Mouse (Mus musculus): Measurements from ENCODE around the gene Lclat1.
A peak's percentile ranks its signal among the peaks of the same experiment; 100 is the strongest.

Gene Lclat1

GRCm38 (mm10) chr17:73203642-73204332, 96.0 kb downstream of the Lclat1 start:
- DNase-seq, result peak in 1 of 2 experiments; percentile 27

- DNase-seq, result no peak
Measured at GRCm38 (mm10) chr17:73210960-73211531, 103.3 kb downstream of the Lclat1 start.

- DNase-seq, result no peak
Measured at GRCm38 (mm10) chr17:73212754-73213153, 105.0 kb downstream of the Lclat1 start.

- DNase-seq, result no peak
Measured at GRCm38 (mm10) chr17:73213187-73213586, 105.4 kb downstream of the Lclat1 start.

- no peak for DNase-seq
Measured at GRCm38 (mm10) chr17:73213677-73214076, 105.9 kb downstream of the Lclat1 start.

- no peak for DNase-seq
Measured at GRCm38 (mm10) chr17:73217274-73217673, 109.5 kb downstream of the Lclat1 start.

GRCm38 (mm10) chr17:73220746-73221145, 113.0 kb downstream of the Lclat1 start:
- DNase-seq, result no peak

- no peak for DNase-seq
Measured at GRCm38 (mm10) chr17:73222077-73222476, 114.3 kb downstream of the Lclat1 start.

- DNase-seq, result no peak
Measured at GRCm38 (mm10) chr17:73225442-73225841, 117.7 kb downstream of the Lclat1 start.

GRCm38 (mm10) chr17:73225996-73226395, 118.2 kb downstream of the Lclat1 start:
- DNase-seq, result peak in 1 of 2 experiments; percentile 9

GRCm38 (mm10) chr17:73226595-73226994, 118.8 kb downstream of the Lclat1 start:
- DNase-seq, result no peak

- DNase-seq, result no peak
Measured at GRCm38 (mm10) chr17:73227361-73227760, 119.6 kb downstream of the Lclat1 start.

GRCm38 (mm10) chr17:73229445-73230155, 121.8 kb downstream of the Lclat1 start:
- no peak for DNase-seq

- DNase-seq, result no peak
Measured at GRCm38 (mm10) chr17:73230340-73230989, 122.7 kb downstream of the Lclat1 start.

GRCm38 (mm10) chr17:73231337-73231736, 123.6 kb downstream of the Lclat1 start:
- DNase-seq, result no peak

- DNase-seq, result no peak
Measured at GRCm38 (mm10) chr17:73232593-73232992, 124.8 kb downstream of the Lclat1 start.

GRCm38 (mm10) chr17:73233975-73234374, 126.2 kb downstream of the Lclat1 start:
- DNase-seq, result no peak

GRCm38 (mm10) chr17:73237178-73237853, 129.5 kb downstream of the Lclat1 start:
- peak; percentile 6 to 40 for DNase-seq

- DNase-seq, result no peak
Measured at GRCm38 (mm10) chr17:73238501-73238900, 130.7 kb downstream of the Lclat1 start.

- no peak for DNase-seq
Measured at GRCm38 (mm10) chr17:73241085-73241848, 133.5 kb downstream of the Lclat1 start.

- no peak for DNase-seq
Measured at GRCm38 (mm10) chr17:73243676-73244075, 135.9 kb downstream of the Lclat1 start.

- DNase-seq, result no peak
Measured at GRCm38 (mm10) chr17:73244596-73244995, 136.8 kb downstream of the Lclat1 start.
